Mouse (Mus musculus) urinary bladder, postnatal 4 days (tissue): Measurements from ENCODE around the gene Gtf2b.

Experiments
- DNase-seq, 2 experiments: peaks; one replicate each; pipeline ENCODE4 v3.0.0; 2021 to 2022; ENCODE audit warnings: low spot score in 2 of 2

Gtf2b gene

DNA sequence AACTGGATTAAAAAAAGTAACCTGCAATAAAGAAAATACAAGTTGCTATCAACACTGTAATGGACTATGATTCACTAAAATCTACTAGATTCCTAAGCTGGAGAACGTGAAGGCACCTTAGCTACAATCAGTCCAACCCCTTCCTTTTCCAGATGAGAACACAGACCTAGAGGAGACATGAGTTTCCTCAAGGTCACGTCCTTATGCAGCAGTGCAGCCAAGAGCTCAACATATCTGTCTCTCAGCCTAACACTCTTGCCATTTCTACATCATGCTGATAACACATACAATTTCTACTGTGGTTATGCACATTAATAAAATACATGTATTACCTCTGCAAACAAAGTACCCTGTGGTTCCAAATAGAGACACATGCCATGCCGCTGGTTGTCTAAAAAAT lies 46.7 kb downstream of the Gtf2b start:
- no peak for DNase-seq

DNA sequence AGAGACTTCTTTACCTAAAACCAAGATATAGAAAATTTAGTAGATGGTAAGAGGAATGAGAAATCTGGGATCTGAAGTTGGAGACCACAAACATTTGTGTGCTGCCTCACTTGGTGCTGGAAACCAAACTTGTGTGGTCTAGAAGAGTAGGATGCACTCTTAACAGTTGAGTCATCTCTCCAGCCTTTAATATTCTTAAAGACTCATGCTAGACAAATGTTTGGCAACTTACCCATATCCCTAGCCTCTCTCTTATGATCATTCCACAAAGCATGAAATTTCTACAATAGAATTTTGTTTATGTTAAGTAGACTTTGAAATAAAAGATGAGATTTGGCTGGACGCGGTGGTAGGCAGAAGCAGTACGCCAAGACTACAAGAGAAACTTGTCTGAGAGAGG lies 52.7 kb downstream of the Gtf2b start:
- no peak for DNase-seq

DNA sequence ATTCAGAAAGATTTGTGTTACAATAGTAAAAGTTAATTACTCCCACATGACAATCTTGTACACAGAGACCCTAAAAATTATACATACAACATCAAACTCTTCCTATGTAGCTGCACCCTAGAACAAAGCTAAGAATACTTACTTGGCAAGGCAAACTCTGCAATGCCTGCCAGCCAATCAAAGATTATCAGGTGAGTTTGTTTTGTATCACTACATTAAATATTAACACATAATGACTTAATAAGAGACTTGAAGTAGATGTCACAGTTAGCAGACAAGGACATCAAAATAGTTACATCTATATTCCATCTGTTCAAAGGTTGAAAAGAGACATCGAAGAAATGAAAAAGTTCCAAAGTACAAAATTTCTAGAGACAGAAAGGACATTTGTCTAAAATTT lies 58.8 kb downstream of the Gtf2b start:
- no peak for DNase-seq

DNA sequence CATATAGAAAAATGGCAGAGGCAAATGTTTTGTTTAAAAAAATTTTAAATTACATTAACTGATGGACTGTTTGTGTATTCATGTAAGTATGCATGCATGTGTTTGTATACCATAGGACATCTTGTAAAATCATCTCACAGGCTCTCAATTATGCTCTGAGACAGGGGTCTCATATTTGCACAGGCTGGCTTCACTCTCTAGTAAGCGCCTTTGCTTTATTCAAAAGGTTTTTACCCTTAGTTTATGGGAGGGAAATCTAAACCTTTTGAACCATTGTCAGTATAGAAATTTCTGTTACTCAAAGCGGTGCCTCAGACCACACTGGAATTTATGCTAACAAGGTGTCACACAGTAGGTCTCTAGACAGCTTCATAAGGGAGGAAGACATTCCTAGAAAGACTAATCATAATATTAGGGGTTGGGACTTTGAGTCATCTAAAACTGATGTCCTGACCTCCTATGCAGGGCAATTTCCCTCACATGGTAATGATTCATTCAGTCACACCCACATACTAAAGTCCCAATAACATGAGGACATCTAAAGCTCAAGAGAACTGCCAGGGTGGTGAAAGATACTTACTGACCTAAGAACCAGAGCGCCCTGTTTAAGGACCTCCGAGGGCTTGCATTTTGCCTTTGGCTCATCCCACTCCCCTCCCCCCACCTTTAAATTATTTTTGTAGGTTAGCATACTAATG lies 61.8 kb downstream of the Gtf2b start:
- no peak for DNase-seq

- no peak for DNase-seq
Observed at GRCm38 (mm10) chr3:142832910-142833309, 68.1 kb downstream of the Gtf2b start.
